Comparison of ENCODE assay signal across 1 mouse cellular context in the genomic region with DNA sequence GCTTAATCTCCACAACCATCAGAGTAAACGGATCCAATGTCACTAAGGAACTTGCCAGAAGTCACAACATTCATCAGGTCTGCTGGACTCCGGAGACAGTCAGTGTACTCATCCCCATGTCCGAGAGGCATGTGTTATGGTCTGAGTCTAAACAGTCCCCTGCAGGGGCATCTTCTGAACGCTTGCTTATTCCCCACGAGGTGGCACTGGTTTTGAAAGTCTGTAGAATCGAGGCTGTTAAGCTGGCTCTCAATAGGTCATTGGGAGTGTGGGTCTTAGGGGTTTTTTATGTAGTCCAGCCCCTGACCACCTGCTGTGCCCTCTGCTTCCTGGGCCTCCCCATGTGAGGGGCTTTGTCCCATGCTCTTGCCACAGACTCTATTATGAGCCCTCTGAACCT.
TF ChIP-seq lines count a peak whose summit lies in the region.

No protein-coding gene starts in this region.

TF ChIP-seq in CH12.LX, 34 proteins besides CTCF, POLR2A, EP300 and RAD21:
- no peak for TF ChIP-seq PAX5 (IDR thresholded peaks at IDR 0.05; ENCODE audit: low read length)
- peak; percentile 61 for TF ChIP-seq SMC3 (IDR thresholded peaks at IDR 0.05; ENCODE audit: low read depth, low read length)
